Mouse (Mus musculus) liver, embryonic 14.5 days (tissue): ENCODE data around the gene Smc3. TPM values are rescaled to one million over a fixed set of nuclear protein-coding genes. Genes with fewer than 3 reads are reported as not detected.

ENCODE experiments used
- ATAC-seq: fragments of 200-750 bp; cut with Nextera tagmentation; 2 replicates; pipeline ENCODE4 v1.8.0; 2017; ENCODE audit warnings: moderate number of reproducible peaks, mild to moderate bottlenecking, moderate library complexity; ENCODE audit not compliant: insufficient read depth
- DNase-seq, 3 experiments: peaks; one replicate each; pipeline ENCODE4 v3.0.0-alpha.2; 2012 to 2013; ENCODE audit warnings: low read depth in 3 of 3, low spot score in 3 of 3
- H3K27ac ChIP-seq: fragments of 300-500 bp; sonication (generic); 2 replicates; pipeline ENCODE4 v1.5.1; 2014; ENCODE audit warnings: moderate library complexity, mild to moderate bottlenecking, control low read depth, inconsistent platforms
- H3K27me3 ChIP-seq: fragments of 300-500 bp; sonication (generic); 2 replicates; pipeline ENCODE4 v1.6.1; 2014; ENCODE audit warnings: mild to moderate bottlenecking, low read length, moderate library complexity; ENCODE audit not compliant: control insufficient read depth, insufficient read depth
- H3K36me3 ChIP-seq: fragments of 300-500 bp; sonication (generic); replicated peaks from 2 replicates; pipeline ENCODE4 v1.6.1; 2014; ENCODE audit warnings: low read depth; ENCODE audit not compliant: control insufficient read depth, insufficient read depth
- H3K4me1 ChIP-seq, 2 experiments: fragments of 200-500 bp in 1 of 2; fragments of 300-500 bp in 1 of 2; sonication (generic) in 1 of 2; replicated peaks; 2 replicates each; pipeline ENCODE4 v1.6.1; 2012 to 2014; ENCODE audit warnings: antibody characterized with exemption in 1 of 2, inconsistent platforms in 1 of 2, low read length in 1 of 2; ENCODE audit not compliant: control insufficient read depth in 2 of 2, insufficient read depth in 2 of 2
- H3K4me2 ChIP-seq: fragments of 300-500 bp; sonication (generic); 2 replicates; pipeline ENCODE4 v1.6.1; 2014; ENCODE audit warnings: low read depth, mild to moderate bottlenecking, control low read depth, moderate library complexity
- H3K4me3 ChIP-seq, 2 experiments: fragments of 200-500 bp in 1 of 2; fragments of 300-500 bp in 1 of 2; sonication (generic) in 1 of 2; 2 replicates each; pipeline ENCODE4 v1.5.1; 2012 to 2014; ENCODE audit warnings: low read depth in 2 of 2, low read length in 2 of 2, mild to moderate bottlenecking in 2 of 2, control low read depth in 1 of 2, inconsistent platforms in 1 of 2, moderate library complexity in 1 of 2; ENCODE audit not compliant: insufficient read depth in 1 of 2
- H3K9ac ChIP-seq: fragments of 300-500 bp; sonication (generic); replicated peaks from 2 replicates; pipeline ENCODE4 v1.6.1; 2014; ENCODE audit warnings: mild to moderate bottlenecking, control low read depth, moderate library complexity
- H3K9me3 ChIP-seq: fragments of 300-500 bp; sonication (generic); 2 replicates; pipeline ENCODE4 v1.6.1; 2016; ENCODE audit warnings: low read length, mixed read lengths; ENCODE audit not compliant: control insufficient read depth
- CTCF ChIP-seq: IDR thresholded peaks from 2 replicates; pipeline ENCODE4 v1.5.1; 2016; ENCODE audit warnings: antibody characterized with exemption, low read depth, control low read depth
- EP300 ChIP-seq: IDR thresholded peaks from 2 replicates; pipeline ENCODE4 v1.6.1; 2016; ENCODE audit warnings: antibody characterized with exemption, low read depth
- WGBS: fragments of 180-500 bp; shearing (Covaris S2); extraction: QIAGEN DNeasy Blood & Tissue Kit; methylation state at CpG from one replicate; pipeline ENCODE4 v1.1.7; 2014; ENCODE audit not compliant: insufficient replicate concordance; 5-methylcytosine and 5-hydroxymethylcytosine counted together
- polyA plus RNA-seq, 2 experiments: library from polyadenylated mRNA; depleted of rRNA in 1 of 2; stranded (reverse) in 1 of 2; unstranded in 1 of 2; fragments of >200 nt; fragmentation: Nextera tagmentation in 1 of 2; extraction: Ambion mirVana in 1 of 2; gene quantifications; 2 replicates each; pipeline versions ENCODE4 v1.2.1 to v1.2.3; 2012 to 2014

The Smc3 gene
- polyA plus RNA-seq, 2 experiments = 25.2 to 30.3 TPM

DNA sequence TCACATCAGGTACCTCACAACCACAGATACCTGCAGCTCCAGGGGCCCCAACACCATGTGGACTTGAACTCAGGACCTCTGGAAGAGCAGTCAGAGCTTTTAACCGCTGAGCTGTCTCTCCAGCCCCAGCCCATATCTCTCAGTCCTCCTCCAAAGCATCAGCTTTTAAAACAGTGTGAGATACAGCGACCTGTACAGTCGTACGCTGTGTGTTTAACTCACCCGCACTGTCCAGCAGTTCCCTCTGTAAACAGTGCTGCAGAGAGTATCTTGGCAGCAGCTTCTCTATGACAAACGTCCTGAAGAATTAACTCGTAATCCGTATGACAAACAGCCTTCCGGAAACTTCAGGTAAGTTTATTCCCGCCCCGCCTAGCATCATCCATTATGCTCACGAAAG is 27.6 kb upstream of the Smc3 start:
- no peak for DNase-seq
- ATAC-seq = no peak
- Histone ChIP-seq H3K9me3 (no peaks in the 10 kb centered on the region), H3K27ac (no peak overlapping the region), H3K27me3 (no peaks in the 10 kb centered on the region), H3K36me3 (no peaks in the 10 kb centered on the region), H3K4me1 (peaks cover 0 to 16% of the 10 kb centered on the region in 2 experiments; a peak in 3 of 4 replicates), H3K9ac (no peak overlapping the region), H3K4me3 (no peak overlapping the region), H3K4me2 (no peak overlapping the region)
- 73% methylated on average over 12 of the region's 12 CpGs for WGBS
- TF ChIP-seq CTCF (no peak), EP300 (no peak)

DNA sequence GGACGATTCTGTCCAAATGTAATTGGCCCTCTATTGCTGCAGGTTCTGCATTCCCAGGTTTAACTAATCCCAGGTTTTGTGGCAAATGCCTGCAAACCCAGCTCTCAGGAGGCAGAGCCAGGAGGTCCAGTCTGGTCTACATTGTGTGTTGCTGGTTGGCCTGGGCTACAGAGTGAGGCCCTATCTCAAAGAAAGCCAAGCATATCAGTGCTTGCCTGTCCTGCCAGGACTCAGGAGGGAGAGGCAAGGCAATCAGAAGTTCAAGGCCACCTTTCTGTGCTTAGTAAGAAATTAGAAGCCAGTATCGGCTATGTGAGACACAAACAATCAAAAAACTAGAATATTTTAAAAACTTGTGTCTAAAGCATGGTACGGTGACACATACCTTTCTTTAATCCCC is 27.0 kb upstream of the Smc3 start:
- Histone ChIP-seq H3K9ac (no peak overlapping the region), H3K27ac (no peak overlapping the region), H3K4me3 (no peak overlapping the region), H3K4me1 (peaks cover 0 to 16% of the 10 kb centered on the region in 2 experiments; a peak in 3 of 4 replicates), H3K4me2 (no peak overlapping the region), H3K27me3 (no peaks in the 10 kb centered on the region), H3K9me3 (no peaks in the 10 kb centered on the region), H3K36me3 (no peaks in the 10 kb centered on the region)
- 60% methylated on average over 3 of the region's 3 CpGs for WGBS
- ATAC-seq (no peak), DNase-seq (no peak)
- TF ChIP-seq CTCF (no peak), EP300 (no peak)

DNA sequence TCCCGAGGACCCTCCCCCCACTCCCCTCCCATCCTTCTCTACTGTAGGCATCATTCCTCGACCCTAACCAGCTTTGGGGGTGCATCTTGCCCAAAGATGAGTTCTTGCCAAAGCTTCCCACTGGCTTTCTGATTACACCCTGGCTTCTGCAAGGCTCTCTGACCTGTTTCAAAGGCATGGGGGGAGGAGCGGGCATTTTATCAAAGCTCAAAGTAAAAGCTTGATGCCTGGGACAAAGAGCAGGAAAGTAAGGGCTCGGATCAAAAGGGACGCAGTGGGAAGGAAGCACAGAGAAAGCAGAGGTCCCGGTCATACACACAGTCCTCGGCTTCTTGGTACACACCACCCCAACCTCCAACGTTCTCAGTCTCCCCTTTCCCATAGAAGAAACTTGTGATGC is 26.1 kb upstream of the Smc3 start:
- Histone ChIP-seq H3K4me2 (no peak overlapping the region), H3K36me3 (no peaks in the 10 kb centered on the region), H3K27me3 (no peaks in the 10 kb centered on the region), H3K4me3 (no peak overlapping the region), H3K9me3 (no peaks in the 10 kb centered on the region), H3K9ac (no peak overlapping the region), H3K4me1 (peaks cover 0 to 19% of the 10 kb centered on the region in 2 experiments; a peak in 3 of 4 replicates), H3K27ac (no peak overlapping the region)
- DNase-seq (no peak), ATAC-seq (no peak)
- WGBS = 56% methylated on average over 8 of the region's 8 CpGs
- TF ChIP-seq EP300 (no peak), CTCF (no peak)

DNA sequence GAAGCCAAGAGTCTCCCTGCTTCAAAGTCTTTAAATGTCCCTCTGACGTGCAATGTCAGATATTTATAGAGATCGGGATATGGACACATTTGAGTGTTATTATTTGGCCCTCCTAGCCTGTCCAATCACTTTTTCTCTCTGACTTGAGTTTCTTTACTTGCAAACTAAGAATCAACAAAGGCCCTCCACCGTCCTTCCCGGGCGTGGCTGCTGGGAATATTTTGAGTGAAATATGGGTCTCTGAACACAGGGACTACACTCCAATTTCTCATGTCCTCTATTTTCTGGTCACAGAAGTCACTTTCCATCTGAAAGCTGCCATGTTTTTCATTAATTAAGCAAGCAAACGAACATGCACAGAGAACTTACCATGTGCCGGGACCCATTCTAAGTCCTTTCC is 25.7 kb upstream of the Smc3 start:
- Histone ChIP-seq H3K9ac (no peak overlapping the region), H3K4me2 (no peak overlapping the region), H3K9me3 (no peaks in the 10 kb centered on the region), H3K4me1 (peaks cover 0 to 19% of the 10 kb centered on the region in 2 experiments; a peak in 3 of 4 replicates), H3K4me3 (no peak overlapping the region), H3K36me3 (no peaks in the 10 kb centered on the region), H3K27me3 (no peaks in the 10 kb centered on the region), H3K27ac (no peak overlapping the region)
- no peak for DNase-seq
- TF ChIP-seq EP300 (no peak), CTCF (no peak)
- WGBS = 62% methylated on average over 7 of the region's 7 CpGs
- no peak for ATAC-seq

DNA sequence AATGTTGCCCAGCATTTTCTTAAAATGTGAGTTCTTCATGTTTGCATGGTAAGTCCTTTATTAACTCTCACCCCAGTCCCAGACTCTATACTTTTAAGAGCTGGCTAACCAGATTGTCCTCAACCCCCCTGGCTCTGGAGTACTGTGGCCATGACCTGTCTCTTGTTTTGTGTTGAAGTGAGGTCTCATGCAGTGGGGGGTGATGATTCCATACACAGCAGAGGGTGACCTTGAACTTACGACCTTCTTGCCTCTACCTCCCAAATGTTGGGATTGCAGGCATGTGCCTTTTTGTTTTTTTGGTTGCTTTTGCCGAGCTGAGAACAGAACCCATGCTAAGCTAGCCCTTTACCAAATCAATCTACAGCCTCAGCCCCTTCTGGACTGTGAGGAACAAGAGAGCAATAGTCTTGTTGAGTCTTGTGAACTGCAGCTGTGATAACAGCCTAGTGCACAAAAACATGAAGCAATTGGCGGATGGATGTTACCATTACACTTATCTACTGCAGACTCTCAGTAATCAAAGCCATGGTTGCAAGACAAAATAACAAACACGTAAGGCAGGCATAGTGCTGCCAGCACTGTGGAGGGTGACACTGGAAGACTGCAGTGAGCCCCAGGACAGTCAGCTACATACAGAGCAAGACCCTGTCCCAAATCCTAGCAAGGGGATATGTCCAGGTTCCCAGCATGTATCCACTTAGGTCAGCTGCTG is 24.7 kb upstream of the Smc3 start:
- ATAC-seq (no peak), DNase-seq (no peak)
- no peak overlapping the region for H3K4me2 ChIP-seq
- no peaks in the 10 kb centered on the region for H3K9me3 ChIP-seq
- no peak overlapping the region for H3K27ac ChIP-seq
- no peak for TF ChIP-seq EP300
- no peak for TF ChIP-seq CTCF
- H3K4me3 ChIP-seq = no peak overlapping the region
- no peaks in the 10 kb centered on the region for H3K36me3 ChIP-seq
- no peak overlapping the region for H3K9ac ChIP-seq
- H3K27me3 ChIP-seq = no peaks in the 10 kb centered on the region
- 49% methylated on average over 4 of the region's 4 CpGs for WGBS
- peaks cover 0 to 19% of the 10 kb centered on the region in 2 experiments; a peak in 3 of 4 replicates for H3K4me1 ChIP-seq
